Mouse (Mus musculus) neural tube, embryonic 14.5 days (tissue): ENCODE results near the gene Thsd4. TPM values are rescaled to one million over a fixed set of nuclear protein-coding genes. Genes with fewer than 3 reads are reported as not detected.

Experiments used
- ATAC-seq: fragments of 200-750 bp; cut with Nextera tagmentation; 2 replicates; pipeline ENCODE4 v1.8.0; 2017; ENCODE audit warnings: low read depth, mild to moderate bottlenecking, moderate TSS enrichment, moderate library complexity
- H3K27ac ChIP-seq: fragments of 300-500 bp; sonication (generic); 2 replicates; pipeline ENCODE4 v1.5.1; 2014; ENCODE audit warnings: low read depth, mild to moderate bottlenecking, control low read depth, low read length, moderate library complexity, mixed read lengths
- H3K27me3 ChIP-seq: fragments of 300-500 bp; sonication (generic); 2 replicates; pipeline ENCODE4 v1.6.1; 2014; ENCODE audit warnings: low read length; ENCODE audit not compliant: control insufficient read depth, insufficient read depth
- H3K36me3 ChIP-seq: fragments of 300-500 bp; sonication (generic); 2 replicates; pipeline ENCODE4 v1.6.1; 2014; ENCODE audit warnings: low read length, mixed read lengths; ENCODE audit not compliant: control insufficient read depth, insufficient read depth
- H3K4me1 ChIP-seq: fragments of 300-500 bp; sonication (generic); 2 replicates; pipeline ENCODE4 v1.6.1; 2014; ENCODE audit warnings: low read length; ENCODE audit not compliant: control insufficient read depth, insufficient read depth
- H3K4me2 ChIP-seq: fragments of 300-500 bp; sonication (generic); 2 replicates; pipeline ENCODE4 v1.6.1; 2014; ENCODE audit warnings: mild to moderate bottlenecking, low read depth, low read length, control low read depth
- H3K4me3 ChIP-seq: fragments of 300-500 bp; sonication (generic); 2 replicates; pipeline ENCODE4 v1.5.1; 2014; ENCODE audit warnings: low read depth, low read length, control low read depth, mixed read lengths
- H3K9ac ChIP-seq: fragments of 300-500 bp; sonication (generic); replicated peaks from 2 replicates; pipeline ENCODE4 v1.6.1; 2014; ENCODE audit warnings: low read depth, mild to moderate bottlenecking, control low read depth, low read length, mixed read lengths
- H3K9me3 ChIP-seq: fragments of 300-500 bp; sonication (generic); 2 replicates; pipeline ENCODE4 v1.6.1; 2016; ENCODE audit warnings: low read length; ENCODE audit not compliant: control insufficient read depth
- WGBS: fragments of 180-500 bp; shearing (Covaris S2); extraction: QIAGEN DNeasy Blood & Tissue Kit; methylation state at CpG from one replicate; pipeline ENCODE4 v1.1.7; 2014; 5-methylcytosine and 5-hydroxymethylcytosine counted together
- polyA plus RNA-seq: library from polyadenylated mRNA; unstranded; fragments of >200 nt; fragmentation: Nextera tagmentation; extraction: Ambion mirVana; gene quantifications from 2 replicates; pipeline ENCODE4 v1.2.1, GENCODE M21; 2014

Thsd4 gene
- polyA plus RNA-seq, 1 experiment from 2014 or later = 9.0 TPM

DNA sequence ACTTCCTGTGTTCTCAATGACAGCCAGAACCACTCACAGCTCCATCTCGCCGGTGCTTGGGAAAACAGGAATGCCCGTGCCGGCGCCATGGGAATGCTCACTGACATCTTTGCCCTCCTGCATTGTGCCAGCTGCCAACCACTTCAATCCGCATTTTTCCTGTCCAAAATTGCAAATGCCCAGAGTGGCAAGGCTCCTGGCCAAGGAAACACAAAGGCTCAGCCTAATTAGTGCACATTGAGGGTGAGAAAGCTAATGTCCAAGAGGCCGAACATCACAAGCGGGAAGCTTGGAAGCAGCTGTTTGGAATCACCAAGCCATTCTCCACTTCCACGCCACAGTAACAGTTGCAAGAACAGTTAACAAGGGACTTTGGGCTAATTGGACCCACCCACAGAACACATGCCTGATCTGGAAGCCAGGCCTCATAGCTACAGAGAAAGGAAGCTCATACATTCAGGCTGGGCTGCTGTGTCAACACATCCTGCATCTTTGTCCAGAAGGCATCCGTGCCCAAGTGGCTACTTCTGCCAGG is 210.2 kb downstream of the Thsd4 start:
- Histone ChIP-seq H3K27ac (no peak overlapping the region), H3K4me2 (no peak overlapping the region), H3K4me1 (peaks cover 16% of the 10 kb centered on the region), H3K9ac (no peak overlapping the region), H3K27me3 (no peaks in the 10 kb centered on the region), H3K9me3 (no peaks in the 10 kb centered on the region), H3K4me3 (no peak overlapping the region), H3K36me3 (no peaks in the 10 kb centered on the region)
- WGBS = 40% methylated on average over 10 of the region's 10 CpGs
- peak; percentile 80 for ATAC-seq

DNA sequence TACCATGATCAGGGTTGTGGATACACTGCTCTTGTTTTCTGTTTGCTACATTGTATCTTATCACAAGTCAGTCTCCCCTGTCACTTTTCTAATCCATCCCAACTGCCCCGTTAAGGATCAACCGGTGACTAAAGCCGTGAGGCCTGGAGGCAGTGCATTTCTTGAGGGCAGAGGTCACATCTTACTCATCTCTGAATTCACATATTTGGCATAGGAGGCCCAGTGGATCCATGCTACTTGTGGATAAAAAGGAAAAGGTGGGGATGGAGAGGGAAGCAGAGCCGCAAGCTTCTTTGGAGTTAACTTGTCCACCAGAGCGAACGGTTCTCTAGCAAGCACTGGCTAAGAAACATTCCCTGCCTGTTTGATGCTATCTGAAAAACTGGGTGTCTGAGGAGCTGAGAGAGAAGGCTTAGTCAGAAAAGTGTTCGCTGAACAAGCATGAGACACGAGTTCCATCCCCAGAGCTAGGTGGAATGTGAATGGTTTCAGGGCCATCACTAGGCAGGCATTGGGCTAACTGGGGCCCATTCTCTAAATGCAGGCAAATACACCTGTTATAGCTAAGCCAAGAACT is 211.0 kb downstream of the Thsd4 start:
- H3K4me1 ChIP-seq = peaks cover 16% of the 10 kb centered on the region
- no peak overlapping the region for H3K27ac ChIP-seq
- no peaks in the 10 kb centered on the region for H3K9me3 ChIP-seq
- 79% methylated on average over 8 of the region's 8 CpGs for WGBS
- no peak overlapping the region for H3K4me3 ChIP-seq
- H3K36me3 ChIP-seq = no peaks in the 10 kb centered on the region
- no peaks in the 10 kb centered on the region for H3K27me3 ChIP-seq
- no peak overlapping the region for H3K4me2 ChIP-seq
- H3K9ac ChIP-seq = no peak overlapping the region
- no peak for ATAC-seq

DNA sequence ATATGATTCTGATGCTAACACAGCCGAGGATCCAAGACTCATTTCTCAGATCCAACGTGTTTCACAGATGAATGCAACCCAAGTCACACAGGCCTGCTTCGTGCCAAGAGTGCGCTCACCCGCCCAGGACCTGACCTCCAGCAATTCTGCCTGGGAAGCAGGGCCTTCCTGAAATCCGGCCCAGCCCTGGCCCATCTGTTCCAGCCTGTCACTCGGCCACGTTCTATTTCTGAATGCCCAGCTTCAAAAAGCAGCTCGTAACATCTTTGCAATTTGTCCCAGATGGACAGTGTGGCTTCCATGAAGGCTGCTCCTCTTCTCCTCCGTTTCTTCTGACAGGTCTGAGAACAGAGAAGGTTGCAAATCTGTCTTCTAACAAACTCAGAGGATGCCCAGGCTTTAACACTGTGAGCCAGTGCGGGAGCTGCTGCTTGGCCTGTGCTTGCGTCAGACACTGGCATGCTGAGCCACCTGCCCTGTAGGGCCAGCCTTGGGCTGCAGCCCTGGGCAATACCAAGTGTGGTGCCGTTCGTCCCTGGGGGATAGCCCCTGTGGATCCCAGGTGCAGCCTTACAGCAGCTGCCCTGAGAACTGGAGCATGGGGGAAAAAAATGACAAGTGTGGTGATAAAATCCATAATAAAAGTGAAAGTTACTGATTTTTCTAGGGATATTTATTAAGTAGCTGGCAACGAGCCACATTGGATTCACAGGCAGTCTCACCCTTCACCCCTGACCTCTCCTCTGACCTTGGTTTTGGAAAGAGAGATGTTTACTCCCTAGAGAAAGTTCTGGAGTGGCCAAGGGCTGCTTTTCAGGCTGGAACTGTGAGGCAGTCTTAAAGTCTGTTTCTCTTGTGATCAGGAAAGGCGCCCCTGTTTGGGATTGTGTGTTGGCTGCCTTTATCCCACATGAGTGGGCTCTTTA is 211.8 kb downstream of the Thsd4 start:
- H3K9me3 ChIP-seq = no peaks in the 10 kb centered on the region
- H3K4me3 ChIP-seq = no peak overlapping the region
- WGBS = 38% methylated on average over 16 of the region's 16 CpGs
- H3K27ac ChIP-seq = no peak overlapping the region
- no peak overlapping the region for H3K9ac ChIP-seq
- H3K36me3 ChIP-seq = no peaks in the 10 kb centered on the region
- ATAC-seq = peak; percentile 42; the same call in 1 of the 2 replicates
- peaks cover 16% of the 10 kb centered on the region for H3K4me1 ChIP-seq
- H3K27me3 ChIP-seq = no peaks in the 10 kb centered on the region
- no peak overlapping the region for H3K4me2 ChIP-seq

DNA sequence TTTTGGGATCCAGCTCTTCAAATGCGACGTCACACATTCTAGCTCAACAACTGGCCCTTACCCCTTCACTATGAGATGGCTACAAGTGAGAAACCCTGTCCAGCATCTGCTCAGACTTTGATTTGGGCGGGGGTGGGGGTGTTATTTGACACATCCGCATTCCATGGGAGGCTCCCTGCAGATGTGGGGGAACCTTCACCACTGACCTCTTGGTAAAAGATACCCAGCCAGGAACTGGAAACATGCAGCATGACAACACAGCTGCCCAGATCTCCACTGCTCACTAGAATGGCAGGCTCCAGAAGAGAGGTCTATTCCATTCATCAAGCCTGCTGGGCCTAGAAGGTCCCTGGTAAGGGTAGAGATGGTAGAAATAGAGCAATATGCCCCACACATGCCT is 213.7 kb downstream of the Thsd4 start:
- Histone ChIP-seq H3K27ac (no peak overlapping the region), H3K9me3 (no peaks in the 10 kb centered on the region), H3K9ac (no peak overlapping the region), H3K4me2 (no peak overlapping the region), H3K36me3 (no peaks in the 10 kb centered on the region), H3K4me3 (no peak overlapping the region), H3K4me1 (peaks cover 16% of the 10 kb centered on the region), H3K27me3 (no peaks in the 10 kb centered on the region)
- 83% methylated on average over 4 of the region's 4 CpGs for WGBS
- no peak for ATAC-seq

DNA sequence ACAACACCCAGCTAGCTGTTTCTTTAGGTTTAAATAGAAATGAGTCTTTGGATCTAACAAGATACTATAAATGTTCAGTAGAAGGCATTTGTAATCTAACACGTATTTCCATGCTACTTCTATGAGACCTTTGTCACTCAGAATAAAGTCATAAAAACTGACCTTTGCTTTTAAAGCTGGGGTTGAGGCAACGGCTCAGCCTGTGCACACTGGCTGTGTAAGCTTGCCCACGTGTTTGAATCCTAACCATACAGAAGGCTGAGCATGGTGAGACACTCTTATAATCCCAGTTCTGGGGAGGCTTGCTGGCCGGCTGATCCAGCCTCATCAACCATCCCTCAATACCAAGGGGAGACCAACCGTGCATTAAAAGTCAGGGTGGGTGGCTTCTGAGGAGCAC is 214.4 kb downstream of the Thsd4 start:
- Histone ChIP-seq H3K4me3 (no peak overlapping the region), H3K27ac (no peak overlapping the region), H3K9me3 (no peaks in the 10 kb centered on the region), H3K9ac (no peak overlapping the region), H3K36me3 (no peaks in the 10 kb centered on the region), H3K4me2 (no peak overlapping the region), H3K4me1 (peaks cover 16% of the 10 kb centered on the region), H3K27me3 (no peaks in the 10 kb centered on the region)
- WGBS = 80% methylated on average over 5 of the region's 5 CpGs
- no peak for ATAC-seq

DNA sequence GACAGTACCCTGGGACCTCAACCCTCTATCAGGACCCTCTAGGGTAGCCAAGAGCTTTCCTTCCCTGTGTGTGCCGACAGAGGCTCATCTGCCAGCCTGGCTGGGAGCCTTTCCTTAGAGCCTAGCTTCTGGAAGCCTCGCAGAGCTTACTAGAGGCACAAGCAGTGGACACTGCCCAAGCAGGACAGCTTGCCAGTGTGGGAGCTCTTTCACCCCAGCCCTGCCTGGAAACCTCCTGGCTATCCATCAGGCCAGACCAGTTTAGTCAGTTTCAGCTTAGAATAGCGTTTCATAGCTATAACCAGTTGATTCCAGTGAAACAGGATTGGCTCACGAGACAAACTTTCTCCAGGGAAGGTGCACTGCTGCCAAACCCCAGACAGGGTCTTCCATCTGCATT is 215.6 kb downstream of the Thsd4 start:
- Histone ChIP-seq H3K4me2 (no peak overlapping the region), H3K9ac (no peak overlapping the region), H3K36me3 (no peaks in the 10 kb centered on the region), H3K9me3 (no peaks in the 10 kb centered on the region), H3K4me3 (no peak overlapping the region), H3K27me3 (no peaks in the 10 kb centered on the region), H3K4me1 (peaks cover 10% of the 10 kb centered on the region; the same call in 1 of the 2 replicates), H3K27ac (no peak overlapping the region)
- no peak for ATAC-seq
- 97% methylated on average over 4 of the region's 4 CpGs for WGBS

DNA sequence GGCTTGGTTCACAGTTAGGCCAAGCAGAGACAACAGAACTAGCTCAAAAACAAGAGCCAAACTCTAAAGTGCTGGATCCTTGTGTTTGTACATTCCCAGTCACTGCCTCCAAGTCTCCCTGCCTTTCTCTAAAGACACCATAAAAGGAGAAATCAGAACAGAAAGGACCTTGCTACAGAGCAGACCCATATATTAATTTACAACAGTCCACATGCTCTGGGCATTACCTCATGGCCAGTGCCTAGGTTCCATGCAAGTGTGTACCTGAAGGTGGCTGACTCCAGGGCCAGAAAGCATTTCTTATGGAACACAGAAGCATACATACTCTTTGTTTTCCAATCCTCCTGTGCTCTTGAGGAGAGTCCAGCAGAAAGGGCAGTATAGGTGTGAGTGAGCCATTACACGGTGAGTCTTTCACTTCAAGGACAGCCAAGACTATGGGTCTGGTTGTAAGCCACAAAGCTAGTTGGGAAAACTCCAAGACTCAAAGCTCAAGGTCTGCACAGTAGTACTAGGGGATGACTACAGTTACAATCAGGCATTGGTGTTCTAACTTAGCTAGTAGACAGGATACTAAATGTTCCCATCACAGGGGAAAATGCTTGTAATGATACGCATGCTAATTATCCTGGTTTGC is 216.5 kb downstream of the Thsd4 start:
- no peak overlapping the region for H3K4me2 ChIP-seq
- H3K9ac ChIP-seq = no peak overlapping the region
- peaks cover 4% of the 10 kb centered on the region; the same call in 1 of the 2 replicates for H3K4me1 ChIP-seq
- 95% methylated on average over 2 of the region's 2 CpGs for WGBS
- ATAC-seq = no peak
- H3K4me3 ChIP-seq = no peak overlapping the region
- H3K27me3 ChIP-seq = no peaks in the 10 kb centered on the region
- no peak overlapping the region for H3K27ac ChIP-seq
- no peaks in the 10 kb centered on the region for H3K36me3 ChIP-seq
- no peaks in the 10 kb centered on the region for H3K9me3 ChIP-seq

DNA sequence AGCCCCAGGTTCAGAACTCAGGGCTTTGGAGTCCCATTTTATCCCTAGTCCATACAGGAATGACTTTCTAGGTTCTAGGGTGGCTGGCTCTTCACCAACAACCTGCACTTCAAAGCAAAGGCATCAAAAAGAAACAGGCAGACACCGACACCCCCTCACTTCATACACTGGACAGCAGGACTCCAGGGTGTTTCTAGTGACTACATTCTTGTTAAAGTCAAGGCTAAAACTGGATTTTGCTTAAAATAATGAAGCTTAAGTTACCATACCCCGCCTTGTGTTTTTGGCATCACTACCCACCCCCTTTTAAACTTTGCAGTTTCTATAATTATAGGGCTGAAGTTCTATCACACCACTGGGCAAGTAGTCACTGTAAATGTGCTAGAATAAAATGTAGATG is 225.6 kb downstream of the Thsd4 start:
- Histone ChIP-seq H3K4me3 (no peak overlapping the region), H3K36me3 (no peaks in the 10 kb centered on the region), H3K27ac (no peak overlapping the region), H3K27me3 (no peaks in the 10 kb centered on the region), H3K4me2 (no peak overlapping the region), H3K9me3 (no peaks in the 10 kb centered on the region), H3K4me1 (no peaks in the 10 kb centered on the region), H3K9ac (no peak overlapping the region)
- 81% methylated on average over 2 of the region's 2 CpGs for WGBS
- no peak for ATAC-seq

DNA sequence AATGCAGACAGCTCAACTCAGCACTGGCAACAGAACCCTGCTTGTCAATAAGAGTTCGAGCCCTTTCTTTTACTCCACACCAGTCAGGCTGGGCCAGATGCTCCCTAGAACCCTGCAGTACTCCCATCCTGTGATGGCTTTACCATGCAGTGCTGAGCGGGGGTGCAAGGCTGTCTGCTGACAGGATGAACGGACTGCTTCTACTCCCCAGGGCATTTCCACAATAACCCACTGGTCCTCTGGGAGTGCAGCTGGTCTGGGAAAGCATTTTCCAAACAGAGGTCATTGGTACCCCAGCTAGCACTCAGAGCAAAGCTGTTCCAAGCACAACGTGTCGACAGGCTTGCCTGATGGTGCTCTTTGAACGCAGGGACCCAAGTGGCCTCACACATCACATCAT is 226.6 kb downstream of the Thsd4 start:
- ATAC-seq = no peak
- no peaks in the 10 kb centered on the region for H3K27me3 ChIP-seq
- H3K27ac ChIP-seq = no peak overlapping the region
- H3K9ac ChIP-seq = no peak overlapping the region
- H3K36me3 ChIP-seq = no peaks in the 10 kb centered on the region
- H3K4me1 ChIP-seq = no peaks in the 10 kb centered on the region
- no peak overlapping the region for H3K4me3 ChIP-seq
- WGBS = 58% methylated on average over 6 of the region's 6 CpGs
- H3K4me2 ChIP-seq = no peak overlapping the region
- H3K9me3 ChIP-seq = no peaks in the 10 kb centered on the region
